Mouse (Mus musculus): ENCODE measurements around the gene Pi4k2a. TPM values are rescaled to one million over a fixed set of nuclear protein-coding genes. Genes with fewer than 3 reads are reported as not detected.

The Pi4k2a gene
- polyA plus RNA-seq (2015; fragmentation: Nextera tagmentation; extraction: Ambion mirVana), result 31.9 and 33.2 TPM in 2 replicates

- under 1% methylated on average over 53 of the region's 55 CpGs for WGBS
- peak; percentile 97 for ATAC-seq (replicated peaks; ENCODE audit: low FRiP score, low read depth)
Observed at GRCm38 (mm10) chr19:42089748-42090595, at the start of gene Pi4k2a. Gene Pi4k2a, plus strand, starts transcription at chr19:42090470.

GRCm38 (mm10) chr19:42043988-42044387 lies 46.3 kb upstream of the Pi4k2a start:
- 92% methylated on average over 6 of the region's 6 CpGs for WGBS

More at GRCm38 (mm10) chr19:42089748-42090595, at the start of gene Pi4k2a:
- Histone ChIP-seq H3K36me3 (ENCODE audit: insufficient read depth, low read length) (no peaks in the 10 kb centered on the region), H3K27ac (peak within 1 kb of the TSS; percentile 95), H3K27me3 (ENCODE audit: insufficient read depth, low read length) (no peaks in the 10 kb centered on the region), H3K4me3 (replicated peaks; ENCODE audit: low read depth, low read length) (peak within 1 kb of the TSS; percentile 73), H3K9me3 (replicated peaks; ENCODE audit: low read length) (no peaks in the 10 kb centered on the region), H3K9ac (ENCODE audit: low read depth, low read length) (peak within 1 kb of the TSS; percentile 87), H3K4me2 (ENCODE audit: low read length) (peak within 1 kb of the TSS; percentile 90), H3K4me1 (replicated peaks; ENCODE audit: insufficient read depth, low read length) (peaks cover 10% of the 10 kb centered on the region; the same call in 1 of the 2 replicates)
- TF ChIP-seq CTCF (IDR thresholded peaks at IDR 0.05; ENCODE audit: low read depth), result no peak
- DNase-seq (ENCODE audit: low spot score), result peak; percentile 100

GRCm38 (mm10) chr19:42045269-42046102 lies 44.8 kb upstream of the Pi4k2a start, which contains the start of gene Hoga1:
Gene Hoga1, plus strand, starts transcription at chr19:42045610.
- Histone ChIP-seq H3K36me3 (ENCODE audit: insufficient read depth, low read length) (no peaks in the 10 kb centered on the region), H3K27ac (peak within 1 kb of the TSS; percentile 81), H3K4me1 (replicated peaks; ENCODE audit: insufficient read depth, low read length) (0 out of 2 replicates have a peak, but pooled peaks cover 7% of the 10 kb centered on the region), H3K4me3 (replicated peaks; ENCODE audit: low read depth, low read length) (peak within 1 kb of the TSS; percentile 32), H3K27me3 (ENCODE audit: insufficient read depth, low read length) (no peaks in the 10 kb centered on the region), H3K4me2 (ENCODE audit: low read length) (peak within 1 kb of the TSS; percentile 62), H3K9ac (ENCODE audit: low read depth, low read length) (peak within 1 kb of the TSS; percentile 56), H3K9me3 (replicated peaks; ENCODE audit: low read length) (no peaks in the 10 kb centered on the region)
- ATAC-seq (replicated peaks; ENCODE audit: low FRiP score, low read depth), result peak; percentile 97
- 21% methylated on average over 23 of the region's 23 CpGs for WGBS
- peak; percentile 95 for TF ChIP-seq CTCF (IDR thresholded peaks at IDR 0.05; ENCODE audit: low read depth)
- DNase-seq (ENCODE audit: low spot score), result peak; percentile 97

More at GRCm38 (mm10) chr19:42043988-42044387, 46.3 kb upstream of the Pi4k2a start:
- H3K9me3 ChIP-seq (replicated peaks; ENCODE audit: low read length), result no peaks in the 10 kb centered on the region
- ATAC-seq (replicated peaks; ENCODE audit: low FRiP score, low read depth) (no peak), DNase-seq (ENCODE audit: low spot score) (no peak)
- H3K36me3 ChIP-seq (ENCODE audit: insufficient read depth, low read length), result no peaks in the 10 kb centered on the region
- no peak for TF ChIP-seq CTCF (IDR thresholded peaks at IDR 0.05; ENCODE audit: low read depth)
- no peak overlapping the region for H3K4me2 ChIP-seq (ENCODE audit: low read length)
- no peak overlapping the region for H3K9ac ChIP-seq (ENCODE audit: low read depth, low read length)
- 0 out of 2 replicates have a peak, but pooled peaks cover 7% of the 10 kb centered on the region for H3K4me1 ChIP-seq (replicated peaks; ENCODE audit: insufficient read depth, low read length)
- no peak overlapping the region for H3K4me3 ChIP-seq (replicated peaks; ENCODE audit: low read depth, low read length)
- no peak overlapping the region for H3K27ac ChIP-seq
- H3K27me3 ChIP-seq (ENCODE audit: insufficient read depth, low read length), result no peaks in the 10 kb centered on the region

GRCm38 (mm10) chr19:42050251-42050650 lies 40.0 kb upstream of the Pi4k2a start:
- Histone ChIP-seq H3K4me3 (replicated peaks; ENCODE audit: low read depth, low read length) (no peak overlapping the region), H3K4me2 (ENCODE audit: low read length) (no peak overlapping the region), H3K4me1 (replicated peaks; ENCODE audit: insufficient read depth, low read length) (0 out of 2 replicates have a peak, but pooled peaks cover 16% of the 10 kb centered on the region), H3K9me3 (replicated peaks; ENCODE audit: low read length) (no peaks in the 10 kb centered on the region), H3K27me3 (ENCODE audit: insufficient read depth, low read length) (no peaks in the 10 kb centered on the region), H3K9ac (ENCODE audit: low read depth, low read length) (no peak overlapping the region), H3K27ac (no peak overlapping the region), H3K36me3 (ENCODE audit: insufficient read depth, low read length) (no peaks in the 10 kb centered on the region)
- DNase-seq (ENCODE audit: low spot score) (no peak), ATAC-seq (replicated peaks; ENCODE audit: low FRiP score, low read depth) (no peak)
- WGBS, result 88% methylated on average over 1 of the region's 1 CpGs
- no peak for TF ChIP-seq CTCF (IDR thresholded peaks at IDR 0.05; ENCODE audit: low read depth)

- H3K9ac ChIP-seq (ENCODE audit: low read depth, low read length), result no peak overlapping the region
- DNase-seq (ENCODE audit: low spot score) (no peak), ATAC-seq (replicated peaks; ENCODE audit: low FRiP score, low read depth) (no peak)
- 88% methylated on average over 3 of the region's 3 CpGs for WGBS
- no peak overlapping the region for H3K4me3 ChIP-seq (replicated peaks; ENCODE audit: low read depth, low read length)
- H3K4me2 ChIP-seq (ENCODE audit: low read length), result no peak overlapping the region
- no peak for TF ChIP-seq CTCF (IDR thresholded peaks at IDR 0.05; ENCODE audit: low read depth)
- H3K9me3 ChIP-seq (replicated peaks; ENCODE audit: low read length), result no peaks in the 10 kb centered on the region
- 0 out of 2 replicates have a peak, but pooled peaks cover 9% of the 10 kb centered on the region for H3K4me1 ChIP-seq (replicated peaks; ENCODE audit: insufficient read depth, low read length)
- no peaks in the 10 kb centered on the region for H3K36me3 ChIP-seq (ENCODE audit: insufficient read depth, low read length)
- H3K27ac ChIP-seq, result no peak overlapping the region
- no peaks in the 10 kb centered on the region for H3K27me3 ChIP-seq (ENCODE audit: insufficient read depth, low read length)
Observed at GRCm38 (mm10) chr19:42051351-42051750, 38.9 kb upstream of the Pi4k2a start.

GRCm38 (mm10) chr19:42051948-42052347 lies 38.3 kb upstream of the Pi4k2a start, which contains the start of gene 4933411K16Rik:
Gene 4933411K16Rik, plus strand, starts transcription at chr19:42052248.
- no peak within 1 kb of the TSS for H3K27ac ChIP-seq
- DNase-seq (ENCODE audit: low spot score) (no peak), ATAC-seq (replicated peaks; ENCODE audit: low FRiP score, low read depth) (no peak)
- H3K36me3 ChIP-seq (ENCODE audit: insufficient read depth, low read length), result no peaks in the 10 kb centered on the region
- no peak within 1 kb of the TSS for H3K9ac ChIP-seq (ENCODE audit: low read depth, low read length)
- no peak within 1 kb of the TSS for H3K4me3 ChIP-seq (replicated peaks; ENCODE audit: low read depth, low read length)
- no peaks in the 10 kb centered on the region for H3K27me3 ChIP-seq (ENCODE audit: insufficient read depth, low read length)
- 0 out of 2 replicates have a peak, but pooled peaks cover 9% of the 10 kb centered on the region for H3K4me1 ChIP-seq (replicated peaks; ENCODE audit: insufficient read depth, low read length)
- no peak for TF ChIP-seq CTCF (IDR thresholded peaks at IDR 0.05; ENCODE audit: low read depth)
- WGBS, result 67% methylated on average over 4 of the region's 4 CpGs
- no peaks in the 10 kb centered on the region for H3K9me3 ChIP-seq (replicated peaks; ENCODE audit: low read length)
- H3K4me2 ChIP-seq (ENCODE audit: low read length), result no peak within 1 kb of the TSS

Measured in kidney, postnatal 0 days (tissue).